Mouse (Mus musculus): ENCODE data around the gene Arap2.

Arap2 gene

DNA sequence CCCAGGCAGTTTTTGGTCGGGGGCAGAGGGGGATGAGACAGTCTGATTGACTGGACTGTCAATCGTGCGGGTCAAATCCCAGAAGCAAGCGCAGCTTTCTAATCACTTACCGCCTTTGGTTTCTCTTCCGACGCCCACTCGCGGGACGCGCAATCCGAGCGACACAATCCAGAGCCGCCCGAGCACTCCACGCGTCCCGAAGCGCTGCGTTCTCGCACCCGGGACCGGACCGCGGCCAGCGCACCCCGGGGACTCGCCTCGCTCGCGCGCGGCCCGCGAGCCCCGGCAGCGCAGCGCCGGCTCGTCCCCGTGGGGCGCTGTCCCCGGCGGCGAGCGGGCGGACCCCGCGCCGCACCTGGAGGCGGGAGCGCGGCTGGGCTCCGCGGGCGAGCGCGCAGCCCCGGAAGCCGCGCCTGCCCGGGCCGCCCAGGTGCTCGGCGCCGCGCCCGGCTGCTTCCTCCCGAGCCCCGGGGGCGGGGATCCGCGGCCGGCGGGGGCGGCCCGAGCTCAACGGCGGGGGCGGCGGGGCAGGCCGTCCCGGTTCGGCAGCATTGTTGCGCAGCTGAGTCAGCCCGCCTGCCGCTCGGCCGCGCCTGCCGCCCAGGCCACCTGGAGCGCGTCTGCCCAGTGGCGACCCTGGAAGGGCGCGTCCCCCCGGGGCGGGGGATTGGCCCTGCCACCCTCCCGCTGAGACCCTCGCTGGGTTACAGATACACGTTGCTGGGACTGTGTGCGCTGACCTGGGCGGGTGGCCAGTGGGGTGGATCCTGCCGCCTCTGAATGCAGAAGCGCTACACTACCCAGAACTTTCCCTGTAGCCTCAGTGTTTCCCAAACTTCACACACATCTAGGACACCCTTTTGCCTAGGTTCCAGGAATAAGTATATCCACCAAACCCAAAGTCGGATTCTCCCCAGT is at the start of gene Arap2:
TSS of gene Arap2 (minus strand) at position 376 of the 918 bp plus-strand sequence.
- peak; percentile 47 for DNase-seq (ENCODE audit: extremely low spot score)

GRCm38 (mm10) chr5:62815741-62816140 is 49.8 kb upstream of the Arap2 start:
- DNase-seq (ENCODE audit: extremely low spot score): no peak

DNA sequence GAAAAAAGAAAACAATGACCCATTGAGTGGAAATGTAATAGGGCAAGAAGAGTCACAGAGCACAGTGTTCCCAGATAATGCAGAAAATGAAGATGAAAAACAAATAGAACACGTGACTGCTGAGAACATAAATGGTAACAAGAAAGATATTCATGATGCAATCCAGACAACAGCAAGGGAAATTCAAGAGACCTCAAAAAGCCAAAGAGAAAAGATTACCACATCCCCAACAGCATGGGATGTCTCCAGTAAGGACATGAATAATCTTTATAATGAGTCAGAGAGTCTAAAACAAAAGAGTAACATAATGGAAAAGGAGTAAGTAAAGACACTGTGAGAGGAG is 48.1 kb upstream of the Arap2 start:
- no peak for DNase-seq (ENCODE audit: extremely low spot score)

DNA sequence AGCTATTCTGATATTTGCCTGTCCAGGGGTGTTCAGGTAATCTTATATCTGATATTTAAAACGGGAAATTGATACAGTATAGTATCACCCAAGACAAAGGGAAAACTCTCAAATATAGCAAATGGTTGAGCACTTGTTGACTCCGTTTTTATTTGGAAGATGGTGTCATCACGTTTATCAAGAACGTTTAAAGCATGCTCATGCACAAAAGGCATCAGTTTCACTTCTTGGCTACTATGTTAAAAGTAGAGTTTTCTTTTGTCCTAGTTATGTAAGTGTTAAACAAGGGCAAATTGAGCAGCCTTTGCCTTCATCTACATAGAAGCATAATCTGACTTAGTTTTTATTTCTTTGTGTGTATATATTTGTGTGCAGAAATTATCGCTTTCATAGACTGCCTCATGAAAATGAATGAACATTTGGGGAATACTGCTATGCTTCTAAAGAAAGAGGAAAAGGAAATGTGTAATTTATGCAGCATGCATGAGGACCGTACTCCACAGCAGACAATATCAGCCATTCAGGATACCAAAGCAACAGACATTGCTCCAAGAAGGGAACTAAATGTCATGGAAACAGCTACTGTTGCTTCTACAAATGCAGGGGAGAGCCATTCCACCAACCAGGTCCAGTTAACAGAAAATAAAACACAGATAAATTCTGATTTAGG is 47.6 kb upstream of the Arap2 start, which contains the start of gene Dthd1:
TSS of gene Dthd1 (plus strand) at position 422 of the 670 bp plus-strand sequence.
- DNase-seq (ENCODE audit: extremely low spot score): no peak

DNA sequence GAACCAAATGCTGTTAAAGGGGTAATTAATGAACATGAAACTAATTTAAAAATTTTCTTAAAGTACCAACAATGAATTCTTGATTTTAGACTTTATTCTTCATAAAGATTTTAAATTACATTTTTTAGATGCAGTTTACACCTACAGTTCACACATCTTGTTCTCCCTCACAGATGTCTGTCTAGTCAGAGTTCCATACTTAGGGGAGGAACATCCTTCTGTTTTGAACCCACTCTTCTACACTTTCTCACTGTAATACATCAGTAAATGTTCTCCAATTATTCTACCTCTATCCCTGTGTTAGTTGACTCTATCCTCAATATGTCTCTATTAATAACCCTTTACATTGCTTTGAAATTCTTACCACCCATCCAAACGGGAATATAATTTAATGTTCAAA is 26.8 kb upstream of the Arap2 start:
- DNase-seq (ENCODE audit: extremely low spot score): no peak

GRCm38 (mm10) chr5:62790921-62791564 is 25.1 kb upstream of the Arap2 start:
- DNase-seq (ENCODE audit: extremely low spot score): no peak

DNA sequence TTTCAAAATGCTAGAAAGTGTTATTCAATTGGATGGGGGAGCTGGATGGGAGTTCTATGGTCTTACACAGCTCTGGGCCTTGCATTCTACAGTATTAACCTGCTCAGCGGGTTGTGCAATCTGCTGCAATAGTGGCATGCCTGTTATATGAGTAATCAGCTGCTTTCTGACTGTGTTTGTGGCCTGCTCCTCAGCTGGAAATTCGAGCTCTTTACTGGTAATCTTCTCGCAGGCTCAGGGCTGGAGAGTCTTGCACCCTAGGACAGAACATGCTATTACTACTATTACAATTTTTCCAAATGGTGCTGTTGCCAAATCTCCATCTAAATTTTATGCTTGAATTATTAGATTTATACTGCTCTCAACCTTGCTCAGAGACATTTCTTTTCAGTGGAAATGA is 20.9 kb upstream of the Arap2 start:
- no peak for DNase-seq (ENCODE audit: extremely low spot score)

DNA sequence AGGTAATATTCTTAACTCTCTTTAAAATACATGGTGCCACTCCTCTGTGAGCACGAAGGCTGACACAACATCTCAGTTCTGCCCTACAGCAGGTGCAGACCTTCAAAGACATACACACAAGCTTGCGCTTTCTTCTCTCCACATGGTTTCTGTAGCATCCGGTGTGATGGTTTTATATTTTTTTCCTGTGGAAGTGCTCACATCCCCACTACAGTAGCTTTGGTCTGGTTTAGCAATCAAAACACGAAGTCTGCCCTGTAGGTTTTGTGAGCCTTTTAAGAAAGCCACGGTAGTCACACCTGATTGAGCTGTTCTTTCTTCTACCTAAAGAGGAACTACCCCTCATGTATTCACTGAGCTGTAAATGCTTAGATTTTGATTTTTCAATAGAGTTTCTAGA is 12.7 kb upstream of the Arap2 start:
- no peak for DNase-seq (ENCODE audit: extremely low spot score)

DNA sequence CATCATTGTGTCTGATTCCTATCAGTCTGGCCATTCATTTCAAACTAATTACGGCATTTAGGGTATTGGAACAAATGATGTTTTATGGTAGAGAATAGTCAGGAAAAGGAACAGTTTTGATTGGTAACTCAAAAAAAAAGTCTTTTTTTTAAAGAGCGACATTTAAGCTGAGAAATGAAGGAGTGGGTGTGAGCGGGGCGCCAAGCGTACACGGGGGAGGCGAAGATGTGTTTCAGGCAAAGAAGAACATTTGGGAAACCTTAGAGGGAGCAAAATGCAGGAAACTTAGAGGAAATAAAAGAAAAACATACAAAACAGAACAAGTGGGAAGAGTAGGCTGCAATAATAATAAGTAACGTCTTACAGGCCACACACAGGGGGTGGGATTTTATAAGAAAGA is 11.8 kb upstream of the Arap2 start:
- no peak for DNase-seq (ENCODE audit: extremely low spot score)

GRCm38 (mm10) chr5:62771775-62772599 is 6.0 kb upstream of the Arap2 start:
- DNase-seq (ENCODE audit: extremely low spot score): no peak

DNA sequence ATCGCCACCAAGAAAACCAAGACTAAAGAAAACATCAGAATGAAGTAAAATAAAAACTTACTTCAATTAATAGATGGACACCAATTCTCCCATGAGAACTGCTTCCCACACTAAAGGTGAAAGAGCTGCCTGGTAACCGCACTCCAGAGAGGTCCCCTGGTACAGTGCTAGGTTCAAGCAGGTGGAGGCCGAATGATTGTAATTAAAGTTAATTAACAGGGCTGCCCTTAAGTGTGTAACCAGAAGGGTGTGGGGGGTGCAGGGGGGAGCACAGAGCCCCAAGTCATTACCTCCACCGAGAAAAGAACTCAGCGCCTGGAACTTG is 538 bp downstream of the Arap2 start:
- DNase-seq (ENCODE audit: extremely low spot score): no peak

GRCm38 (mm10) chr5:62764161-62764560 is 1.8 kb downstream of the Arap2 start:
- DNase-seq (ENCODE audit: extremely low spot score): no peak

- no peak for DNase-seq (ENCODE audit: extremely low spot score)
These were observed 2.9 kb downstream of the Arap2 start for GRCm38 (mm10) chr5:62763046-62763445.

GRCm38 (mm10) chr5:62762298-62762960 is 3.5 kb downstream of the Arap2 start:
- no peak for DNase-seq (ENCODE audit: extremely low spot score)

DNA sequence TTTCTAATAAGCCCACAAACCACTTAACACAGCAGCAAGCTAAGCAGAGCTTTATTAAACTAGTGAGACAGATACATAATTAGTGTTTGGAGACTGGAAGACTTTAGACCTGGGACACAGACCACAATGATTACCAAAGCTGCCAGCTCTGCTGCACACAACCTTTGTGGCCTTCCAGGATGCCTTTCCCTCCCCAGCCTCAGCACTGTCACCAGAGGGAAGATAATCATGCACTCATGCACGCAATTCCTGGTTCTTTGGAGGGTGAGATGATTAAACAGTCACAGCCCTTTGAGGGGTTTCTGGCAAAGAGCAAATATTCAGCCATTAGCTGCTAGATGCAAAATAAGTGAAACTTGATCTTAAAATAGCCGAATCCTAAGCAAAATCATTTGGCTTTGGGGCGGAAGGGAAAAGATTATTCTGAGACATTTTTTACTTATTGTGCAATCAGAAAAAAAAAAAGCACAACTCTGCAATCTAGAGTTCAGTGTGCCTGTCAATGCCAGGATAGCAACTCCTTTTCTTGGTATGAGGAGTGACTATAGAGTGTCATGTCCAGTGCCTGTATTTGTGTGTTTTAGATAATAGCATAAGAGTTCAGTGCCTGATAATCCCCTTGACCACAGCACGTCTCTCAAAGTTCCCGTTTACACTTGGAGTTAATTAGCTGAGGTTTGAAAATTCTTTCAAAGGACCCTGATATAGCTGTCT is 5.0 kb downstream of the Arap2 start:
- DNase-seq (ENCODE audit: extremely low spot score): no peak

DNA sequence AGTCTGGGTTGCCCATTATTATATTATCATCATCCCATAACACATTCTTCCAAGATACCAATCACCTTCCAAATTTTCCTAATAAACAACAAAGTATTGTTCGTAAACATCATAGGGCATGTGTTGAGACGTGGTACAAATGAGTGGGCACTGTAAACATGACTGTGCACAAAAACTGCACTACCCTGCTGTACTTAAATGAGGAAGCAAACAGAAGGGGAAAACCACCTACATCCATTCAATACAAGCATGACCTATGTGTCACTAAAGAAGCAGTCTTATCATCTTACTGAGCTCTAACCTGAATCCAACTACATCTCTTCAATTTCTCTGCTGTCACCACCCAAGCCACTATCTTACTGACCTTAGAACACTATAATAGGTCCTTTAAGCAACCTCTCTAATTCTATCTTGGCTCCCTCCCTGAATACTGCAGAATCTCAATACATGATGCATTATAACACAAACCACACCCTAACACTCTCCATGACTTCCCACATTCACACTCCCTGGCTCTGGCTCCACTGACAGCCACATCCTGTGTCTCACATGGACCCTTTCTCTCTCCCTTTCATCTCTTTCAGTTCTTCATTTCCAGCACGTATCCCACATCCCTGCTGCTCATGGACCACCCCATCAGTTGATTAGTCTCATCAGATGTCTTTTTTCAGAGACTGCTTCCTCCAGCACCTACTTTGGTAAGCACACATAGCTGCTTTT is 10.0 kb downstream of the Arap2 start:
- no peak for DNase-seq (ENCODE audit: extremely low spot score)

DNA sequence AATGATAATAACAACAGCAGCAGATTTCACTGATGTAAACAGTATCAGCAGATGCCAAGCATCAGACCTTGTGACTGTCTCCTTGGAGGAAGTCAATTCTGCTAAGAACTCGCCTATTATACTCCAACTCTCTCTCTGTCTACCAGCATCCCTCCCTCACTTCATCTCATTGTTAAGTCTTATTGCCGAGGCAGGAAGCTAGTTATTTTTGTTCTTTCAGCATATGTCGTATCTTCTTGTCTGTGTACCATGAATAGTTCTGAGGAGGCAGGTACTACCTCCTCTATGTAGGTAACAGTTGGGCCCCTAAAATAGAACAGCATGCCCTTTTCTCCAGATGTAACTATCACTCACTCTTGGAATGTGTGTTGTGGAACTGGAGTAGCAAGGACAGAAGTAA is 13.0 kb downstream of the Arap2 start:
- no peak for DNase-seq (ENCODE audit: extremely low spot score)

DNA sequence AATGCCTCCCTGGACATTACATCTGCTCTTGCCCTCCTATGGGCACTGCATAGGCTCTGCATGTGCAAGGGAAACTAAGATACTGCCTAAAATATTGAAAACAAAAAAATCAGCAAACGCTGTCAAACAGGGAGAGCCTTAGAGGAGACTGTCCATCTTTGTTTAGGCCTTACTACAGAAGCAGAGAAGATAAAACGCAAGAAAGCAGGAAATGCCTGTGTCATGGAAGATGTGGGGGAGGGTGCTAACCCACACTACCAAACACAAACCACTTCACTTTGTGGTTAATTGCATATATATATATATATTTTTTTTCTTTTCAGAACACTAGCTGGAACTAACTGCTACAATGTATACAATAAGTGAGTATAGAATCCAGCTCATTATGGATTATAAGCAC is 14.3 kb downstream of the Arap2 start:
- DNase-seq (ENCODE audit: extremely low spot score): no peak

DNA sequence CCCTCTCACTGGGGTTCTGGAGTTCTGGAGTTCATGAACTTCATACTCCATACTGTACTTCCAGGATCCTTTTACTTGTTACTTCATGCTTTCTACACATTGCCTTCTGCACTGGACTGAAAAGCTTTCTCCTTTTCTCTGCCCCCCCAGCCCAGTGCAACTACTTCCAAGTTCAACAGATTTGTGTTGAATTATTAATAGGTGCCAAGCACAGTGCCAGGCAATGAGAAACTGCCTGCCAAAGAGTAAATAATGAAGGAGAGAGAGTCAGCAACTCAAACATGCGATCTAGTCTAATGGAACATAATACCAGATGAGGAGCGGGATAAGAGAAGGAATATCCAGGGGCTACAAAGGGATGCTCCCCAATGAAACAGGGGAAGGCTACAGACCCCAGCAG is 17.8 kb downstream of the Arap2 start:
- DNase-seq (ENCODE audit: extremely low spot score): no peak

All from embryo, embryonic 9.5 days (tissue).